Comparison of ENCODE assay signal across 23 mouse cellular contexts in the genomic region with DNA sequence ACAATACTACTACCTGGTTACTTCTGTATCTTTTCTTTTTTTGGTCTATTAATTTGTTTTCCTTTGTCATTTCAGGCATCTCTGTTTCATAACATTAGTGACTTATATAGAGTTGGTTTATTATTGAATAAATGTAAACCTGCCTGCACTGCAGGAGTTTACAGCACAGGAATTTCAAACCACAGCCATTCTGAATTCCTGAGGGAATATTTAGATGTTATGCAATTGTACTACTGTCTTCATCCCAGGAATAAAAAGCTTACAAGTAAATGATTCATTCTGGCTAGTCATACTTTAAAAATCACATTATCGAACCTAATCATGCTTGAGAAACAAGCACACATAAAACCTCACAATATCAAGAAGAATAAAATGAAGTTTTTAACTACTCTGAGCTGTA.
"Had no signal": no experiment of that assay in that cellular context is flagged by ENCODE, and none has a peak within 500 bp of the region (broad histone marks: within the 10 kb centered on the region; RNA-seq: fewer than 3 reads in every experiment).

No protein-coding gene starts in this region.

- H3K27ac ChIP-seq: heart, adult 2 months; heart, embryonic 13.5 days; heart, embryonic 15.5 days; hindbrain, embryonic 13.5 days; hindbrain, embryonic 15.5 days; hindbrain, postnatal 0 days; kidney, embryonic 15.5 days; kidney, postnatal 0 days; limb, embryonic 10.5 days; limb, embryonic 12.5 days; liver, embryonic 13.5 days had no signal

- H3K4me3 ChIP-seq: heart, adult 2 months; heart, embryonic 13.5 days; heart, embryonic 15.5 days; hindbrain, embryonic 13.5 days; hindbrain, embryonic 15.5 days; kidney, embryonic 15.5 days; limb, embryonic 10.5 days; limb, embryonic 12.5 days; liver, embryonic 13.5 days had no signal

- DNase-seq: gastrocnemius, postnatal 14 days; gastrocnemius, postnatal 36 days; heart, adult 11 months; heart, adult 2 months; heart, postnatal 14 days; heart, postnatal 36 days; kidney, adult 11 months; kidney, adult 2 months; kidney, postnatal 14 days; kidney, postnatal 36 days; layer of hippocampus, adult 9-11 months; layer of hippocampus, postnatal 36 days; liver; liver, embryonic 13.5 days had no signal
